Mouse (Mus musculus) megakaryocyte, embryonic 14.5 days (primary cell): Measurements from ENCODE around the gene Glce.

Experiments
- FLI1 ChIP-seq: IDR thresholded peaks from 2 replicates; pipeline ENCODE4 v1.6.1; 2012; ENCODE audit warnings: low read length, inconsistent platforms, mixed read lengths
- GATA1 ChIP-seq: IDR thresholded peaks from 3 replicates; pipeline ENCODE4 v1.6.1; 2012; ENCODE audit warnings: mixed read lengths, low read length, inconsistent platforms, borderline replicate concordance

DNA sequence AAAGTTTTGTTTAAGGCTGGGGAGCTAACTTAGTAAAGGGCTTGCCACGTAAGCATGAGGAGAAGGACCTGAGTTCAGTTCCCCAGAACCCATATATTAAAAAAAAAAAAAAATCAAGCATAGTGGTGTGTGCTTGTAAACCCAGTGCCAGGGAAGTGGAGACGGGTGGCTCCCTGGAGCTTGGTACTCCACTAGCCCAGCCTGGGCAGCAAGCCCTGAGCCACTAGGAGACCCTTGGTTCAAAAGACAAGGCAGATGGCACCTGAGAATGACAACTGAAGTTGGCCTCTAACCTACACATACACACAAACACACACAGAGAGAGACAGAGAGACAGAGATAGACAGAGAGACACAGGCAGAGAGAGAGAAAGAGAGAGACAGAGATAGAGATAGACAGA, 30.1 kb upstream of the Glce start:
- TF ChIP-seq GATA1 (no peak), FLI1 (no peak)
